Mouse (Mus musculus) layer of hippocampus, adult 8-10 months (tissue): ENCODE measurements around the gene Ndc1. TPM values are rescaled to one million over a fixed set of nuclear protein-coding genes. Genes with fewer than 3 reads are reported as not detected.
"Not testable (repeated sequence)": the region's sequence is repeated elsewhere in the genome, so short reads cannot be mapped to it uniquely, and the experiment has no call there.

ENCODE experiments used
- DNase-seq, 2 experiments: peaks; one replicate each; pipeline ENCODE4 v3.0.0; 2022; ENCODE audit warnings: low spot score in 2 of 2
- total RNA-seq, 4 experiments: library from RNA; stranded (reverse); gene quantifications; 2 replicates each; pipeline ENCODE4 v1.2.4; 2022

The Ndc1 gene
- total RNA-seq, 4 experiments from 2014 or later, result 10.4 to 15.3 (median 12.2) TPM

DNA sequence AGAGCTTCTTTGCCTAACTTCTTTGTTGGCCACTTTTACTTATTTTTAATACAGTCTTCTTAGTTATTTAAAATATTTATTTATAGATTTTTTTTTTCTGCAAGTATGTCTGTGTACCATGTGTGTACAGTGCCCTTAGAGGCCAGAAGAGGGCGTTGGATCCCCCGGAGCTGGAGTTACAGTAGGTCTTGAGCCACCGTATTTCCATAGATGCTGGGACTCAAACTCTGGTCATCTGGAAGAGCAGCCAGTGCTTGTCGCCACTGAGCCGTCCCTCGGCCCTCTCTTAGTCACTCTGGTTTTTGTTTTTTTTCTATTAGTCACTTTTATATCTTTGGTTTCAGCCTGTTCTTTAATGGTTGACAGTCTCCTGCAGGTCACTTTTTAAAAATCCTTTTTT is 4.0 kb upstream of the Ndc1 start:
- no peak for DNase-seq

DNA sequence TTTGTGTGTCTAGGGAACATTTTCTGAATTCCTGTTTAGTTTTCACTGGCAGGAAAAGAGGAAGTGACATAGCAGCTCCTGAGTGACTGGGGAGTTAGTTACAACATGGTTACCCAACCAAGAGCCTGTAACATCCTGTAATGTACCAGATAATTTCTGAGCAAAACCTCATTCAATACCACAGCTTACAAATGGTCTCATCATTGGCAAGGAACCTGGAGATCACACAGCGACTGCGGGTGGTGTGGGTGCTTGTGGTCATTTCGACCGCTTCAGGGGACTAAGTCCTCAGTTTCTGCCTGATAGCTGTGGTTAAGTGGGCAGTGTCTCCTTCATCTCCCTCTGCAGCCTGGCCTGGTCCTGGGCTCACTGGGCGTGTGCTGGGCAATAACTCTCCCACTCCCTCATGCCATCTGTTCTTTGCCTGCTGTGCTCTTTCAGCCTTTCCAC is 3.4 kb upstream of the Ndc1 start:
- DNase-seq, result no peak

DNA sequence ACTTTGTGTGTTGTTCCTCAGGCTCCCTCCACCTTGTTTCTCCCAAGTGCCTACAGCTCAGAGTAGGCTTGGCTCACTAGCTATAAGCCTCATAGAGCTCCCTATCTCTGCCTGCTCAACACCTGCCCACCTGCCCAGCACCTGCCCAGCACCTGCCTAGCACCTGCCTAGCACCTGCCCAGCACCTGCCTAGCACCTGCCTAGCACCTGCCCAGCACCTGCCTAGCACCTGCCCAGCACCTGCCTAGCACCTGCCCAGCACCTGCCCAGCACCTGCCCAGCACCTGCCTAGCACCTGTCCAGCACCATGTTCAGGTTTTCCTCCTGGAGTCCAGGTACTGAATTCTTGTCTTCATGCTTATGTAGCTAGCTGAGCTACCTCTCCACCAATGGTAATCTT is 1.2 kb upstream of the Ndc1 start:
- not testable (repeated sequence) for DNase-seq

DNA sequence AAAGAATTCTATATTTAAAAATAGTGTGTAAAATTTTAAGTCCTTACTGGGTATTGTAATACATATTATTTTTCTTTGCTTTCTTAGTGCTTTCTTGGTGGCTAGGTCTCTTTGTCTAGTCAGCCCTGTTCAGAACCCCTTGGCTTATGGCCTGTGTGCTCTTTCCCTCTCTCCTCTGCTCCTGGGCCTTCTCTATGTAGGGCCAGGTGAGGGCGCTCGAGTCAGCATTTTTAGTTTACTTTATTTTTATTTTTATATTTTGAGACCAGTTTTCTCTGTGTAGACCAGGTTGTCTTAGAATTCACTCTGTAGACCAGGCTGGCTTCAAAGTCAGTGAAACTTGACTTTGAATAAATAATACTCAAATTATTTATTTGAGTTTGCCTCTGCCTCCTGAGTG is 4.7 kb downstream of the Ndc1 start:
- DNase-seq, result no peak

DNA sequence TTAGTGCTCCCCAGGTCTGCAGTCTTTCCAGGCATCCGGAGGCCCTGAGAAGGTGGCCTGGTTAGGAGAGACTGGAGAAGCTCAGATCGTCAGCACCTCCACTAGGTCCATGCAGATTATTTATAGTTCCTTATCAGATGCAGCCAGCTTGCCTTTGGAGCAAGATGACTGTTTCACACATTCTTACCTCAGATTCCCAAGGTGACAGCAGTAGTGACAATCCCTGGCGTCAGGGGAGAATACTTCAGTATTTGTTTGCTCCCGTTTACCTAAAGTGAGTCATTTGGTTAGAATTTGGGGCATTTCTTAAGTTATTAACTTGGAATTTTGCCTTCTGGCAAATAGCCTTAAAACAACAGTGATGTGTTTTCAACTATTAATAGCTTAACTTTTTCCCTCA is 7.1 kb downstream of the Ndc1 start:
- DNase-seq, result no peak

DNA sequence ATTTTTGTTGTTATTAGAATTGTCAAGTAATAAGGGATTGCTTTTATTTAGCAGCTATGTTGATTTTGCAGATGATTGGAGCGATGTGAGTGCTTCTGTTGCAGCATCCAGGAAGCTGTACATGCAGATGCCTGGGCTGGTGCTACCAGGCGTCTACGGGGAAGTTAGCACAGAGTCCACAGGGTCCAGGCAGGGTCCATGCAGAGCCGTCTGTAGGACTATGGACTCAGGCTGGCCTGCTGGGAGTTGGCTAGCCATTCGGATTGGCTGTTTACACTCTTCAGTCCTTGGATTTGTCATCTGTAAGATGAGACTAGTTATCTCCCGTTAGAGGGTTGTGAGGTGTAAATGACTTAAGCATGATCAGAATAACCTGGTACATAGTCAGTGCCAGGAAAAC is 11.4 kb downstream of the Ndc1 start:
- DNase-seq, result no peak

DNA sequence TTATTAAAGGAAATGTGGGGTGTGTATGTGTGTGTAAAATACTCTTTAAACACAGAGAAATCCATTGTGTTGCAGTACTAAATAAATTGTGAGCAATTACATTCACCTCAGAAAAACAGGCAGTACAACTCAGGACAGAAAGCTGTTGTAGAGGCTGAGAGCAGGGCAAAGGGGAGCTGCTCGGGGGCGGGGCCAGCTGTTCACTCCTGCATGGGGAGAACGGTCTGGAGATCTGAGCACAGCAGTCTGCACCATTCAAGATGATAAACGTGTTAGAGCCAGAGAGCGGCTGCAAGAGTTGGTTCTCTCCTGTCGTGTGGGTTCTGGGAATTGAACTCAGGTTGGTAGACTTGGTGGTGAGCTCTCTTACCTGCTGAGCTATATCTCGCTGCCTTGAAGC is 13.3 kb downstream of the Ndc1 start:
- no peak for DNase-seq

DNA sequence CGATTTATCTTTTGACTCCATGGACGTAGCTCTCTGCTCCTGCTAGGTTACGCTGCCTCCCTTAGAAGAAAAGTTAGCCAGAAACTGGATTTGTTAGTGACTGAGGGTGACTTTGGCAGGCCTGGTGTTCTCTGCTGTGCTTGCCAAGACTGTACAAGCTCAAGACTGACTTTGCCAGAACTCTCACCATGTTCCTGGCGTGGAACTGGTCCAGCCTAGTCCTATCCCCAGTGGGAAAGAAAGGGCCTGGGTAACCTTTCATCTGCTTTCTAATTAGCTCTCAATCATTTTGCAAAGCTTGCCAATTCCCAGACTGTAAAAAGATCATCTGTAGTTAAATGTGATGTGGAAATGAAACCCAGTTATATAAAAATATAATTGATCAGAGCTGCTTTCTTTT is 19.5 kb downstream of the Ndc1 start:
- peak; percentile 13 to 51 for DNase-seq

DNA sequence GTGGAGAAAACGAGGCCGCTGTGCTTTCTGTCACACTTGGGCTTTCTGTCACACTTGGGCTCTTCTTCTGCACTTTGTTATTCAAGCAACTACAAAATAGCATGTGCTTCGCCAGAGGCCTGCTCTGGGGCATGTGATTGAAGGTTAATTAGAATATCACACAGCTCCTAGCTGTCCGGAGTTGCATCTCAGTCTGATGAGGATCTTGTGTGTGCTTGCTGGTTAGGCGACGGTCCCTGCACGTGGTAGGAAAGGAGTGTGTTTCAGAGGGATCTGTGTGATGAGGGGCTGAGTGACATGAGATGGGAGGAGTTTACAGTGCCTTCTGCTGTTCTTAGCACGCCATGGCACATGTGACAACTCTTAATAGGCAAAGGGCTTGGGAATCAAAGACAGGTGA is 19.9 kb downstream of the Ndc1 start:
- DNase-seq, result no peak

DNA sequence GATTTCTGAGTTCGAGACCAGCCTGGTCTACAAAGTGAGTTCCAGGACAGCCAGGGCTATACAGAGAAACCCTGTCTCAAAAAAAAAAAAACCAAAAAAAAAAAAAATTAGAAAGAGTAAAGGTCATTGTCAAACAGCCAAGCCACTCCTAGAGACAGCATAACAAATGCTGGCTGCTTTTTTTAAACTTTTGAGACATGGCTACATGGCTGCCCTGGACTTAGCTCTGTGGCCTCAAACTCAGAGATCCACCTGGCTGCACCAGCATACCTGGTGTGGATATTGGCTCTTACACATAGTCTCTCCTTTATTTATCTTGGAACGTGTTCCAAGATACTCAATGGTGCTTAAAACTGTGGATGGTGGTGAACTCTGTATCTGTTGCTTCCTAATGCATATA is 20.7 kb downstream of the Ndc1 start:
- DNase-seq, result no peak

DNA sequence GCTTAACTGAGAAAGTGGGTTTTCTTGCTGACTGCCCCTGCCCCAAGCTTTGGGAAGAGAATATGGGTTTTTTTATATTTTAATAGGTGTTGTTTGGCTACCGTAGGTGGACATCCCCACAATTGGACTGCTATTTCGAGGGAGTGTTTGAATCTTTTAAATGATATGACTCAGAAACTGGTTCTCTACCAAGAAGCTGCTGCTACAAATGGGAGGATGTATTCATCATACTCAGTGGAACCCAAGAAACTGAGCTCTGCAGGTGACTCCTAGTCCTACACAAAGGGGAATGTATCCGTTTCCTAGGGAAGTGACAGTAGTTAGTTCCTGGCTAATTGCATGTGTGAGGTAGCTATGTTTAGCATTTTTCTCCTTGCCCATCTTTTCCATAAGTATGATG is 21.8 kb downstream of the Ndc1 start:
- DNase-seq, result no peak

DNA sequence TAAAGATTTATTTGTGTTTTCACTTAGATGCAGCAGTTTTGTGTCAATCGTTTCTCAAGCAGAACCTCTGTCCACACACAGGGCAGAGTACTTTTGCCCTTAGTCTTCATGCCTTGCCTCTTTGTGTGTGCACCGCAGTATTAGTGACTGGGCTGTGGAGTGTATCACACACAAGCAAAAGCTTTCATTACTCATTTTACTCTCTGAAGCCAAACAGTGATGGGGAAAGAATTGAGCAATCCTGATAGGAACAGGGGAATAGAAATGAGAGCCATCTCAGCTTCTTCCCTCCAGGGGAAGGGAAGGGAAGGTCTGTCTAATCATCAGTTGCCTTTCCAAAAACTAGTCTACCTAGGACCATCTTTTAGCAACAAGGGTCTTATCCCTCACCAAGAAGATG is 26.2 kb downstream of the Ndc1 start:
- DNase-seq, result no peak

DNA sequence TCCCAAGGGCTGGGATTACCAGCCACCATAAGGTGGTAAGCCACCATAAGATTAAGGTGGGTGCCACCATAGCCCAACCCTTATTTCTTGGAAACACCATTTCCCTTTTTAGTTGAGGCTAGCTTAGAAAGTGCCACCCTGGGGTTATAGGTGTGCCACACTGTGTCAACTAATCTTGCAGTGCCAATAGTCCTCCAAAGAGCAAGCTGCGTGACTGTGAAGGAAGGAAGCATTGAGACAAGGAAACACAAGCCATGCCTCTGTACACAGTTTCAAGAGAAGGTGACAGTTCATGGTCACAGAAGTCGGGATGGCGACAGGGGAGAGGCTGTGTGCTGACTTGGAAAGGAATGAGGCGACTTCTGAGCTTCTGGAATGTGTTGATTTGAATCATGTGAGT is 52.6 kb downstream of the Ndc1 start:
- no peak for DNase-seq

DNA sequence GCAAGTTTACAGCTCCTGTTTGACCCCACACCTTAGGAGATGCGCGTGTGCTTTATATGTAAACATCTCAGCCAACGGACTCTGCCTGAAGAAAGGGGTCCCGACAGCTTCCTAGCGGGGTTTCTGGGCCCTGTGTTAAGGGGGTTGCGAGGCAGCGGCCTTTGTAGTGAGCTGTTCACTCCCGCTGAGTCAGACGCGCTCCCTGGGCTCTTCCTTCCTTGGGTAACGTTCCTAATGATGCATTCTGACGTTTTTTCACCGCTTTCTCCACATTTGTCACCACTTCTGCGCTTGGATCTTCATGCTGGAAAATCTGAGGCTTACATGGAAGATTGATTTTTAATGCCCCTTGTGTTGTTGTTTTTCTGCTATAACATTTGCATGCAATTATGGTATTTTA is 54.1 kb downstream of the Ndc1 start:
- no peak for DNase-seq

DNA sequence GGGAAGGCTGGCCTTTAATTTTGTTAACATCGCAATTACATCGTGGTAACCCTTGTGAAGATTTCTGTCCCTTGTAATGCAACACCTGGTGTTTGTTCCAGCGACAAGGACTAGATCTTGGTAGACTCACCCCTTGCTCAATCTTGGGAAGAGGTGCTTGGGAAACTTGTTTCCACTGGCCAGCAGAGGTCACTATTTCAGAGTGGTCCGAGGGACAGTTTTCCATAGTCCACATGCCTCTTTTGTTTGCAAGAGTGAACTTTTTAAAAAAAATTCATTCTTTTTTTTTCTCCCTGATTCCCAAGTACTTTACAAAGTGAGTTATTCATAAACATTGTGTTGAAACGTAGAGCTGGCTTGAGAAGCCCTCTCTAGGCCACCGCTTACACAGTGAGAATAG is 54.6 kb downstream of the Ndc1 start:
- no peak for DNase-seq

DNA sequence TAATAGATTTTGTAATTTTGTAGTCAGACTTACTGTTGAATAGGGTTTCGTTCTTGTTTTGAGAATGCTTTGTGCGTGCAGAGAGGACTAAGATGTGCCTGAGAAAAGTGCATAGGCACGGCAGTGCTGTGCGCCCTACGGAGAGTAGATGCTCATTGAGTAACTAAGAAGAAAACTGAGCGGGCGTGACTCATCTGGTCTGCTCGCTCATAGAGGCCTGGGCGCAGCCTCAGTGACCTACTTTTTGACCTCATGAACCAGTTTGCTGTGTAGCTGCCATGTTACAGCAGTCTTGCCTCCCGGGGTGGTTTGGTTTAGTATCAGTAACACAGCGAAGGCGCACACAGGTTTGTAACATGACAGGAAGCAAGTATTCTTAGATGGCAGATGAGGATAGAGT is 58.0 kb downstream of the Ndc1 start:
- DNase-seq, result no peak

DNA sequence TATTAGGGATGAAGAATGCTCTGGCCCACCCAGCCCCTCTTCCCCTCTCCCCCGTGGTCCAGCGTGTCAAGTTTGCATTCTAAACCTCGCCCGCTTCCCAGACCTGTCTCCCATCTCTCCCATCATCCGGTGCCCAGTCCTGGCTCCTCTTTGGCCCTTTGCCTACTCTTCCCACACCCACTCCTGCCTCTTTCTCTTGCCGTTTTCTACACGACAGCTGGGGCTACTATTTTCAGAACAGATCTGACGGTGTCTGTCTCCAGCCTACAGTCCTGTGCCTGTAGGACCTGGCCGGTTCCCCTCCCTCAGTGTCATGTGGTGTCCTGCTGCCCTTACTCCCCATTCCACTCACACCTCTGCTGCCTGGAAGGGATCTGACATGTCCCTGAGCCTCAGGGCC is 59.0 kb downstream of the Ndc1 start:
- no peak for DNase-seq

DNA sequence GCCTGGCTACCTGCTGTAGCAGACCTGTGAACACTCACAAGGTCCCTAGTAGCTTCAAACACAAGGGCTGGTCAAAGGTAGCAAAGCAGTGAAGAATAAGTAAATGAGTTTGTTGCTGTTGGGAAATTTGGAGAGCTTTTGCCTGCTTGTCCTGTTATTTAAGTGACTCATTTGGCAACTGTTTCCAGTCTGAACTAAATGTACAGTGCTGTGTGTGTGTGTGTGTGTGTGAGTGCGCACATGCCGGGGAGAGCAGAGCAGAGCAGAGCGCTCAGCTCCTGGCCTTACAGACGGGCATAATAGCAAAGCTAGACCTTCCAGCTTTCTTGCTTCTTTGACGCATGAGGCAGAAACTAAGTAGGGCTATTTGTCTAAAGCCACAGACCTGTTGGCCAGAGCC is 65.1 kb downstream of the Ndc1 start:
- peak in 1 of 2 experiments; percentile 58 for DNase-seq

DNA sequence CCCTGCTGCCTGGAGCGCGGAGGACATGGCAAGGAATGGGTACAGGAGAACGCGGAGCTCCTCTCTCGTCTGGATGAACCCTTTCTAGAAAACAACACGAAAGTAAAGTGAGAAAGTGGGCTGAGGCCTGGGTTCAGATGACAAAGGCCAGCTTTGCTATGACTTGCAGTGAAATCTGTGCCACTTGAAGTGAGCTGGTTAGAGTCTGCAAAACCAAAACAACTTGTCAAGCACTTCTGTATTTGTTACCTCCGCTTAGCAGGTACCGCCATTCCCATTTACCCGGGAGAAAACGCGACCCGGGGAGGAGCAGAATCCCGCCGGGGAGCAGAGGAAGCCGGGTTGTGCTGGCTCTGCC is 66.4 kb downstream of the Ndc1 start:
- no peak for DNase-seq

DNA sequence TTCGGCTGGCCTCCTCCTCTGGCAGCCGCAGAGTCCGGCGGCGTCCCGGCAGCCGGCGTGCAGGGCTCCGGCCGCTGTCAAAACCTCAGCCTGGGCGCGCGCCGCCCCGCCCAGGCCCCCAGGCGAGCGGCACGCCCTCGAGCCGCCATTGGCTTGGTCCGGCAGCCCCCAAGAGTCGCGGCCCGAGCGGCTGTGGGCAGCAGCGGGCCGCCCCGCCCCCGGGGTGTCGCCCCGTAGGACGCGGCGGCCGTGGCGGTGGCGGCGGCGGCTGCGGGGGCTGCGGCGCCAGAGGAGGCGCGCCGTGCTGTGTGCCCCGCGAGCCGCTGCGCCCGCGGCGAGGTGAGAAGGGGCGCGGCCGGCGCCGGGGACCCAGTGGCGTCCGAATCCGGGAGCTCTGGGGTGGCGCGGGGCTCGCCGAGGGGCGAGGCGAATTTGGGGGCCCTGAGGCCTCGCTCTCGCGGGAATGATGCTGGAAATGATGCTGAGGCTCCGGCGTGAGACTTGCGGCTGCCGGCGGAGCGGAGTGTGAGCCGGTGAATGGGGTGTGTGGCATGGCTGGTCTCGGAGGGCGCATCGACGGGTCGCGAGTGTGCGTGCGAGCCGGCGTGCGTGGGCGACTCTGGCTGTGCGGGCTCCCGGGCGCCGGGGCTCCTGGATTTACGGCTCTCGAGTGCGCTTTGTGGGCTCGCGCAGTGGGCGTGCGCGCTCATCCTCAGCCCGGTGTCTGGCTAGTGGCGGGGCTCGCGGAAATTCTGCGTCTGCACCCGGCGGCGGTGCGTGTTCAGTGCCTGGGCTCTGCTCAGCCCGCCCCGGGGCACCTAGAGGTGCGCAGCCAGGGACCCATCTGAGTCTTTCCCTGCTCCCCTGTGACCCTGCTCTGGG is 67.0 kb downstream of the Ndc1 start, which contains the start of gene Glis1:
Gene Glis1 (plus strand): TSS at position 236 of the 882 bp plus-strand sequence.
- DNase-seq, result peak; percentile 19 to 46

DNA sequence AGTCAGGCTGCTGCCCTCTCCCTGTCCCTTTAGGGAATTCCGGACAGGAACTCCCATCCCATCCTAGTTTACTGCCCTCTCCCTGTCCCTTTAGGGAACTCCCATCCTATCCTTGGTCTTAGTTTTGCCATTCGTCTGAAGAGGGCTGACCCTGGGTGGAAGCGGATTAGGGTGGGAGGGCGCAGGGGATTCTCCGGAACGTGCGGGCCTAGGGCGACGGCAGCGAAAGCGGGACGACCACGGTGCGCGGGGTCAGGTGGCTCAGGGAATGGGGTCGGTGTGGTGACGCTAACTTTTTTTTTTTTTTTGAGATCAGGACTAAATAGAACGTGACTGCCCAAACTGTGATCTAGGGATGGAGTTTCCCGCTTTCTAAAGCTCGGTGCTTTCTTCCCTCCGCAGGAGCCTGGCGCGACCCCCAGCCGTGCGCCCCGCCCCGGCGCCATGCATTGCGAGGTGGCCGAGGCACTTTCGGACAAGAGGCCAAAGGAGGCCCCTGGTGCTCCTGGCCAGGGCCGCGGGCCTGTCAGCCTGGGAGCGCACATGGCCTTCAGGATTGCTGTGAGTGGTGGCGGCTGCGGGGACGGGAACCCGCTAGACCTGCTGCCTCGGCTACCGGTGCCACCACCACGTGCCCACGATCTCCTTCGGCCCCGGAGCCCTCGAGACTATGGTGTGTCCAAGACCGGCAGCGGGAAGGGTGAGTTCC is 67.8 kb downstream of the Ndc1 start:
- DNase-seq, result no peak

DNA sequence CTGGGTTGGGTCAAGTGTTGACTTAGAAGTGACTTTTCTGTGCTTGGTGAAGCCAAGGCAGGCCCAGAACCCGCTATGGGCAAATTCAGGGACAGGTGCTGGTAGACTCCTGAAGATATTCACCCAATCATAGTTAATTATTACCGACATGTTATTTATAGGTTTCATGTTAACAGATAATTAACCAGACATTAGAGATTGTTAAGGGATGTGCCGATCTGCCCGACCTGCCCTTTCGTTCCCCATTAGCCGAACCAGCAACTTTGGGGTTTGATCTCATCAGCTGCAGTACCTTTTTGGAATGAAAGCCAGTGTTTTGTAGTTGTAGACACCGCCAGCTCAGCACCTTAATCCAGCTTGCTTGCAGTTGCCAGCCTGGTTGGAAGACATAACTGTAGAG is 68.9 kb downstream of the Ndc1 start:
- DNase-seq, result no peak

DNA sequence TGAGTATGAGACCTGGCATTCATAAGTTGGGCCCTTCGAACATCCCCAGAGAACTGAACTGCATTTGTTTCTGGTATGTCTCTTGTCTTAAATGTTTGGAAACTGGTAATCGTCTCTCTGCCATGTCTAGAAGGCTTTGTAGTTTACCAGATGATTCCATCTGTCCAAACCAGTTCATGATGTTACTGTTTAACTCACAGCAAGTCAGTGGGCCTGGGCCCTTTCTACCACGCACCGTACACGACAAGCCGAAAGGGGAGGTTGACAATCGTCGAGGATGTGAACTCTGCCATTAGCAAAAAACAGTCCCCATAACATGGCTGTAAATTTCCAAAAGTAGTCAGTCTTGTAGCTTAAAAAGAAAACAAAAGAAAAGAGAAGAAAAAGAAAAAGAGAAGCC is 71.2 kb downstream of the Ndc1 start:
- no peak for DNase-seq
